Mouse (Mus musculus) forebrain, postnatal 0 days (tissue): ENCODE data around the gene 4930438A08Rik. TPM values are rescaled to one million over a fixed set of nuclear protein-coding genes. Genes with fewer than 3 reads are reported as not detected.

ENCODE experiments used
- ATAC-seq: fragments of 200-750 bp; cut with Nextera tagmentation; 2 replicates; pipeline ENCODE4 v1.8.0; 2017; ENCODE audit warnings: mild to moderate bottlenecking, moderate library complexity
- DNase-seq: peaks from one replicate; pipeline ENCODE4 v3.0.0-alpha.2; 2015
- H3K27ac ChIP-seq: fragments of 300-500 bp; sonication (generic); 2 replicates; pipeline ENCODE4 v1.5.1; 2014; ENCODE audit warnings: low read depth, mild to moderate bottlenecking, antibody characterized with exemption, low read length, moderate library complexity, mixed read lengths
- H3K27me3 ChIP-seq: fragments of 300-500 bp; sonication (generic); 2 replicates; pipeline ENCODE4 v1.6.1; 2014; ENCODE audit warnings: mild to moderate bottlenecking, low read length, mixed read lengths; ENCODE audit not compliant: insufficient read depth
- H3K36me3 ChIP-seq: fragments of 300-500 bp; sonication (generic); 2 replicates; pipeline ENCODE4 v1.6.1; 2014; ENCODE audit warnings: mild to moderate bottlenecking, moderate library complexity; ENCODE audit not compliant: insufficient read depth
- H3K4me1 ChIP-seq: fragments of 300-500 bp; sonication (generic); 2 replicates; pipeline ENCODE4 v1.6.1; 2014; ENCODE audit warnings: antibody characterized with exemption; ENCODE audit not compliant: insufficient read depth
- H3K4me2 ChIP-seq: fragments of 300-500 bp; sonication (generic); 2 replicates; pipeline ENCODE4 v1.6.1; 2014; ENCODE audit warnings: low read depth, mild to moderate bottlenecking, moderate library complexity
- H3K4me3 ChIP-seq: fragments of 300-500 bp; sonication (generic); 2 replicates; pipeline ENCODE4 v1.5.1; 2014; ENCODE audit warnings: low read depth, low read length, mixed read lengths
- H3K9ac ChIP-seq: fragments of 300-500 bp; sonication (generic); 2 replicates; pipeline ENCODE4 v1.6.1; 2014; ENCODE audit warnings: mild to moderate bottlenecking
- H3K9me3 ChIP-seq: fragments of 300-500 bp; sonication (generic); 2 replicates; pipeline ENCODE4 v1.6.1; 2016; ENCODE audit warnings: low read length
- CTCF ChIP-seq: sonication (generic); IDR thresholded peaks from 2 replicates; pipeline ENCODE4 v1.5.1; 2016; ENCODE audit warnings: antibody characterized with exemption, control low read depth, low read depth
- WGBS: fragments of 180-500 bp; shearing (Covaris S2); extraction: QIAGEN DNeasy Blood & Tissue Kit; methylation state at CpG from one replicate; pipeline ENCODE4 v1.1.7; 2014; 5-methylcytosine and 5-hydroxymethylcytosine counted together
- polyA plus RNA-seq: library from polyadenylated mRNA; unstranded; fragments of >200 nt; fragmentation: Nextera tagmentation; extraction: Ambion mirVana; gene quantifications from 2 replicates; pipeline ENCODE4 v1.2.1, GENCODE M21; 2015
- total RNA-seq: library from RNA; depleted of rRNA; stranded (reverse); fragments of >200 nt; gene quantifications from 2 replicates; pipeline ENCODE4 v1.2.3, GENCODE M21; 2014

Gene 4930438A08Rik
- total and polyA plus RNA-seq, 2 experiments from 2014 or later = not detected

- H3K4me2 ChIP-seq = no peak overlapping the region
- no peaks in the 10 kb centered on the region for H3K36me3 ChIP-seq
- no peak for ATAC-seq
- no peak overlapping the region for H3K4me3 ChIP-seq
- no peak overlapping the region for H3K27ac ChIP-seq
- no peaks in the 10 kb centered on the region for H3K4me1 ChIP-seq
- no peak for TF ChIP-seq CTCF
- no peak for DNase-seq
- WGBS = 88% methylated on average over 13 of the region's 13 CpGs
- H3K9me3 ChIP-seq = no peaks in the 10 kb centered on the region
- H3K27me3 ChIP-seq = no peaks in the 10 kb centered on the region; the same call in 1 of the 2 replicates
- H3K9ac ChIP-seq = no peak overlapping the region
Observed at GRCm38 (mm10) chr11:58281970-58282496, 7.4 kb downstream of the 4930438A08Rik start.

GRCm38 (mm10) chr11:58282518-58282917 is 7.9 kb downstream of the 4930438A08Rik start:
- 88% methylated on average over 5 of the region's 5 CpGs for WGBS
- no peaks in the 10 kb centered on the region; the same call in 1 of the 2 replicates for H3K27me3 ChIP-seq
- no peak for ATAC-seq

GRCm38 (mm10) chr11:58289992-58290682 is 15.5 kb downstream of the 4930438A08Rik start:
- H3K4me1 ChIP-seq = no peaks in the 10 kb centered on the region
- WGBS = 77% methylated on average over 9 of the region's 9 CpGs
- H3K4me3 ChIP-seq = no peak overlapping the region
- TF ChIP-seq CTCF = no peak
- H3K36me3 ChIP-seq = no peaks in the 10 kb centered on the region
- H3K9me3 ChIP-seq = no peaks in the 10 kb centered on the region
- H3K27me3 ChIP-seq = no peaks in the 10 kb centered on the region
- no peak overlapping the region for H3K27ac ChIP-seq
- DNase-seq (no peak), ATAC-seq (no peak)
- H3K9ac ChIP-seq = no peak overlapping the region
- H3K4me2 ChIP-seq = no peak overlapping the region

More at GRCm38 (mm10) chr11:58282518-58282917, 7.9 kb downstream of the 4930438A08Rik start:
- Histone ChIP-seq H3K9ac (no peak overlapping the region), H3K36me3 (no peaks in the 10 kb centered on the region), H3K4me3 (no peak overlapping the region), H3K4me1 (no peaks in the 10 kb centered on the region), H3K4me2 (no peak overlapping the region), H3K27ac (no peak overlapping the region), H3K9me3 (no peaks in the 10 kb centered on the region)
- DNase-seq = no peak
- no peak for TF ChIP-seq CTCF

- no peaks in the 10 kb centered on the region for H3K4me1 ChIP-seq
- H3K9ac ChIP-seq = no peak overlapping the region
- no peaks in the 10 kb centered on the region for H3K36me3 ChIP-seq
- no peaks in the 10 kb centered on the region for H3K27me3 ChIP-seq
- no peaks in the 10 kb centered on the region for H3K9me3 ChIP-seq
- 83% methylated on average over 4 of the region's 4 CpGs for WGBS
- H3K4me2 ChIP-seq = no peak overlapping the region
- no peak overlapping the region for H3K27ac ChIP-seq
- ATAC-seq (no peak), DNase-seq (no peak)
- TF ChIP-seq CTCF = no peak
- H3K4me3 ChIP-seq = no peak overlapping the region
Observed at GRCm38 (mm10) chr11:58290812-58291211, 16.2 kb downstream of the 4930438A08Rik start.

GRCm38 (mm10) chr11:58292791-58293190 is 18.2 kb downstream of the 4930438A08Rik start:
- TF ChIP-seq CTCF = no peak

GRCm38 (mm10) chr11:58297396-58297795 is 22.8 kb downstream of the 4930438A08Rik start:
- Histone ChIP-seq H3K27me3 (no peaks in the 10 kb centered on the region), H3K9me3 (no peaks in the 10 kb centered on the region), H3K27ac (no peak overlapping the region), H3K4me2 (no peak overlapping the region), H3K4me1 (no peaks in the 10 kb centered on the region), H3K4me3 (no peak overlapping the region), H3K9ac (no peak overlapping the region), H3K36me3 (no peaks in the 10 kb centered on the region)
- no peak for DNase-seq
- no peak for TF ChIP-seq CTCF
- no peak for ATAC-seq
- WGBS = 32% methylated on average over 6 of the region's 6 CpGs

More at GRCm38 (mm10) chr11:58292791-58293190, 18.2 kb downstream of the 4930438A08Rik start:
- no peaks in the 10 kb centered on the region for H3K9me3 ChIP-seq
- H3K36me3 ChIP-seq = no peaks in the 10 kb centered on the region
- no peak overlapping the region for H3K27ac ChIP-seq
- WGBS = 62% methylated on average over 4 of the region's 4 CpGs
- H3K4me3 ChIP-seq = no peak overlapping the region
- DNase-seq (no peak), ATAC-seq (no peak)
- no peak overlapping the region for H3K4me2 ChIP-seq
- no peaks in the 10 kb centered on the region for H3K27me3 ChIP-seq
- H3K4me1 ChIP-seq = no peaks in the 10 kb centered on the region
- no peak overlapping the region for H3K9ac ChIP-seq

GRCm38 (mm10) chr11:58301057-58301456 is 26.5 kb downstream of the 4930438A08Rik start:
- no peaks in the 10 kb centered on the region for H3K36me3 ChIP-seq

More at GRCm38 (mm10) chr11:58301057-58301456, 26.5 kb downstream of the 4930438A08Rik start:
- no peaks in the 10 kb centered on the region for H3K4me1 ChIP-seq
- peak overlapping the region; percentile 59 for H3K4me2 ChIP-seq
- ATAC-seq = peak; percentile 36
- peak overlapping the region; percentile 50; the same call in 1 of the 2 replicates for H3K9ac ChIP-seq
- H3K27me3 ChIP-seq = no peaks in the 10 kb centered on the region
- no peaks in the 10 kb centered on the region for H3K9me3 ChIP-seq
- H3K27ac ChIP-seq = peak overlapping the region; percentile 82
- WGBS = 7% methylated on average over 13 of the region's 13 CpGs
- TF ChIP-seq CTCF = peak; percentile 83
- peak overlapping the region; percentile 46 for H3K4me3 ChIP-seq
- DNase-seq = peak; percentile 91
